Mouse (Mus musculus) c-Kit-positive CD71-positive TER-119-positive erythroid progenitor cells, embryonic 14.5 days (primary cell): ENCODE data around the gene Mylk3.

ENCODE experiments used
- DNase-seq: peaks from one replicate; pipeline ENCODE4 v3.0.0-alpha.2; 2013; ENCODE audit warnings: low spot score

Mylk3 gene

GRCm38 (mm10) chr8:85381926-85382325, 4.2 kb downstream of the Mylk3 start:
- no peak for DNase-seq

DNA sequence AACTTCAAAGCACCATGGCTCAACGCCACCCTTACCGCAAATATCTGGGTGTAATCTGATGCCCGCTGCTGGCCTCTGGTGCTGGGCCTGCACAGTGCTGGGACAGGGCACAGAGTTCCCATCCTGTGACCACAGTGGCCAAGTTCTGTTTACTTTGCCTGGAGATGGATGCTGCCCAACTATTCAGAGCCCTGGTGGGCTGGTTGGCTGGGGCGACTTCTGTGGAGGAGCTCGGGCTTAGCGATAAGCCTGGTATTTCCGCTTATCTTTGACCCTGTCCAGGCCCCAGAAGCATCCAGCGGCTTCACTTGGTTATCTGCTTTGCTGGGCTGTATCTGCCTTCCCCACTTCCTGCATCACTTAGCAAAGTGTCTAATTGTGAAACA, 5.3 kb downstream of the Mylk3 start:
- DNase-seq, result peak; percentile 84

- DNase-seq, result peak; percentile 52
Observed at GRCm38 (mm10) chr8:85380123-85380823, 5.9 kb downstream of the Mylk3 start.

GRCm38 (mm10) chr8:85379142-85379781, 6.9 kb downstream of the Mylk3 start:
- peak; percentile 84 for DNase-seq

DNA sequence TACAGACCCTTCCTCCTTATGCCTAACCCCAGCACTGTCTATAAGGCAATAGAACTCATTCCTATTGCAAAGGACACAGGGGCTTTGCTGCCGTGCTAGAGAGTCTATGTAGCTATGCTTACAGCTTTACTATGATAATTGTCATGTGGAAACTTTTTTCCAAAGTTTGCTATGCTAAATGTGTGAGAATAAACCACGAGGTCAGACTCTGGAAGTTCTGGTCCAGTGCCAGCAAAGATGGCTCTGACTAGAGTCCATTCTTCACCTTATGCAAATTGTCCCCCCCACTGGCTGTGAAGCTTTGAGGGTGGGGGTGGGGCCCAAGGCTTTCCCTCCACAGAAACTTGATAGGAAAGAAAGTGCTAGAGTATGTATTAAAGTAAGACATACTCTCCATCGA, 9.6 kb downstream of the Mylk3 start:
- DNase-seq, result no peak

GRCm38 (mm10) chr8:85374286-85374685, 11.9 kb downstream of the Mylk3 start:
- DNase-seq, result no peak

GRCm38 (mm10) chr8:85373435-85374039, 12.6 kb downstream of the Mylk3 start:
- DNase-seq, result no peak

- no peak for DNase-seq
Observed at GRCm38 (mm10) chr8:85372465-85372839, 13.7 kb downstream of the Mylk3 start.

DNA sequence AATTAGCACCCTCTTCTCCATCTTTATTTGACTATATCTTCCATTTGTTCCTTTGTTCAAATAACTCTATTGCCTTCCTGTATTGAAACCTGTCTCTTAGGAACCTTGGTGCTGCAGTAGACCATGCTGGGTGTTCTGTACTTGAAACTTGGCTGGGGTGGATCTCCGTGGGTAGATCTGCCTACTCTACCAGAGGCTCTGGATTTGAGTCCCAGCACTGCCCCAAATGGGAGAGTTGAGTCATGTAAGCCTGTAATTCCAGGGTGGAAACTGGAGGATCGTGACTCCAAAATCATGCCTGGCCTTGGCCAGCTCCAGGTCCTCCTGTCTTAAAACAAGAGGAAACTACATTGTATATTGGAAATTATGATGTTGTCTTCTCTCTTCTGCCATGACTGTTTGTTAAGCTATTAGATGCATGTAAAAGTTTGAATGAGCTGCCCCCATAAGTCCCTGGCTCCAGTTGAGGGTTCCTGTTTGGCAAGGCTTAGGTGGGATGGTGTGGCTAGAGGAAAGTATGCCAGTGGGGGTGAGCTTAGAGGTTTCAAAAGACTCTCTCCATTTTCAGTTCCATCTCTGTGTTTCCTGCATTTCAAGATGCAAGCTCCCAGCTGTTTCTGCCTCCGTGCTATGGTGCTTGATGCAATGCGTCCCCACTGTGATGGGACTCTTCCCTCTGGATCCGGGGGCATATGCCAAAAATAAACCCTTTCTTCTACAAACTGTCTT, 14.2 kb downstream of the Mylk3 start:
- DNase-seq, result no peak

DNA sequence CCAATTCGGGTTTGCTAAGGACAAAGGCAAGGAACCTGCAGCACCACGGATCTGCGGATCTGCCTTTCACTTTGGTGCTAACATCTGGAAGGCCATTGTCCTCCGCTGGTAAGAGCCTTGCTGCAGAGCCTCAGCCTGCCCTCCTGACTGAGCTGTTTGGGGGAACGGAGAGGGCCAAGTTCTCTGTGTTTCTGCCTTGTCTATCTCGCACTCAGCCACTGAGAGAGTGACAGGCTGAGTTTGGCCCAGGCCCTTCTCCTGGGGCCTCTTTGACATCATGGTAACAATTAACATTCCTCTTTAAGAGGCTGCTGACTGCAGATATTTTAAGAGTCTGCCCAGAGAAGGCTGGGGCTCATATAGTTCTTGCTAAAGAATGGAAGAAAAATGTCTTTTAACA, 21.0 kb downstream of the Mylk3 start:
- DNase-seq, result no peak

- no peak for DNase-seq
Observed at GRCm38 (mm10) chr8:85364628-85365027, 21.5 kb downstream of the Mylk3 start.

DNA sequence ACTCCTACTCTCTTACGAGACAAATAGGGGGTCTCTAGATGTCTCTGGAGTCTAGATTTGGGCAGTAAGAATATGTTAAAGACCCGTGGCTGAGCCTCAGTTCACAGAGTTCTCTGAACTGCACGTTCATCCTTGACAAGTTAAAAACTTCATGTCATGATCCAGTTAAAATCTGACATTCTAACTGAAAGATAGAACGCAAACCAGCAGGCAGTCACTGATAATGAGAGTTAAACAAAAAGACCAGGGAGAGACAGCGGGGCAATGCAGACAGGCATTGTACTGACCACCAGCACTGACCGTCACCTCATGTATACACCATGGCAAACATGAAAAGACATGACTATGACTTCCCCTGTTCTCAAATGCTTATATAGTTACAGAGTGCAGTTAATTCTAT, 22.7 kb downstream of the Mylk3 start:
- DNase-seq, result peak; percentile 51

DNA sequence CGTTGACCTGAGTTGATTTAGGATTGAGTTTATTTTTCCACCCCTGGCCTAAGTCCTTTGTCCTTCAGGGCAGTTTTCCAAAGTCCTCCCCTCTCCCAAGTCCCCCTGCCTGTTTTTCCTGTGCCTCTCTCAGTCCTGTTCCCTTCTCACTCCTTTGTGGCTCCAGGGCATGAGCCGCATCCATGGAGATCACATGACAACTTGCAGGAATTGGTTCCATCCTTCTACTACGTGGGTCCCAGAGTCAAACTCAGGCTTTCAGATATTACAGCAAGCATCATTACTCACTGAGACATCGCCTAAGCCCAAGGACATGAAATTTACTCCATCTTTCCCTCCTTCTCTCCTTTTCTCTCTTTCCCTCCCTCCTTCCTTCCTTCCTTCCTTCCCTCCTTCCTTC, 23.9 kb downstream of the Mylk3 start:
- DNase-seq, result no peak

DNA sequence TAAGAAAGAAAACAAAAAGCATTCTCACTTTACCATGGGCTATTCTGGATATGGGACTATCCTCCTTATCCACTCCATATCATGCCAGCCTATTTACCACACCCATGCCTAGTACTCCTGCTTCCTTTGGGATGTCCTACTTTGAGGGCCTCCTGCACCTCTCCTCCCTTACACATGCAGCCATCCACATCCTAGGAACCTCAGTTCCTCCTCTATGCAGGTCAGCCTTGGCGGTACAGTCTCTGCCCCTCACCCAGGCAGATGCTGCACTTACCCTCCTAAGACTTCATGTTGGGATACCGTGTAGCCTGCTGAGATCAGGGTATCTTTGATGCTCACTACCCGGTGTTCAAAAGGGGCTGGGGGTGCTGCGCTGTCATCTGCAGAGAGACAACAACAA, 32.9 kb downstream of the Mylk3 start:
- no peak for DNase-seq

GRCm38 (mm10) chr8:85339871-85340573, 46.1 kb downstream of the Mylk3 start:
- DNase-seq, result no peak

- no peak for DNase-seq
Observed at GRCm38 (mm10) chr8:85337681-85338080, 48.5 kb downstream of the Mylk3 start.

GRCm38 (mm10) chr8:85336211-85336933, 49.8 kb downstream of the Mylk3 start:
- peak; percentile 25 for DNase-seq

DNA sequence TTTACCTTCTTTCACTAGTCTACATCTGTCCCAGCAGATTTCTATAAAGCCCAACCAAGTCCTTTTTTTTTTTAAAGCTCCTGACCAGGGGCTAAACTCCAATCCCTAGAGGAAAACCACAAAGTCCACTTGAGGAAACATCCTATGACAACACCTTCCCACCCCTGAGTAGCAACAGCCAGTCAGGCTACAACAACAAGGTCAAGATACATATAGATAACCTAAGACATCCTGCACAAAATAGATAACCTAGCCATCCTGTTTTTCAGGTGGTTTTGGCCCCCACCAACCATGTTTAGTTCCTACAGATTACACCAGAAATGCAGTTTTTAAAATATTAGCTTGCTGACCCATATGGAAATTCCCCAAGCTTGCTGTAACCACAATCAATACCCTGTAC, 51.0 kb downstream of the Mylk3 start:
- DNase-seq, result peak; percentile 42

DNA sequence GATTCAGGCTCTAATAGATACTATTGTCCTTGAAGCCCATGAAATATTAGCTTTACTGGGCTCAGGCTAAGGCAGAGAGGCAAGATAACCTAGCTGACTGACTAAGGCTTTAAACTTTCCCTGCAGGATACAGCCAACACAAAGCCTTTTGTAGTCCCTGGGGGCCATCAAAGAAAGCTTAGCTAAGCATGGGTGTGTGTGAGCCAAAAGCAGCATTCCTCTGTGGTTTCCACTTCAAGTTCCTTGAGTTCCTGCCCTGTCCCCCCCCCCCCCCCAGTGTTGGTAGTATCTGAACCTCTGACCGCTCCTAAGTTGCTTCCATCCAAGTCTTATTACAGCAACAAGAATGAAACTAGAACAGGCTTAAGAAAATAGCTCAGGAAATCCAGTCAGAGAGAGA, 56.6 kb downstream of the Mylk3 start:
- DNase-seq, result no peak

DNA sequence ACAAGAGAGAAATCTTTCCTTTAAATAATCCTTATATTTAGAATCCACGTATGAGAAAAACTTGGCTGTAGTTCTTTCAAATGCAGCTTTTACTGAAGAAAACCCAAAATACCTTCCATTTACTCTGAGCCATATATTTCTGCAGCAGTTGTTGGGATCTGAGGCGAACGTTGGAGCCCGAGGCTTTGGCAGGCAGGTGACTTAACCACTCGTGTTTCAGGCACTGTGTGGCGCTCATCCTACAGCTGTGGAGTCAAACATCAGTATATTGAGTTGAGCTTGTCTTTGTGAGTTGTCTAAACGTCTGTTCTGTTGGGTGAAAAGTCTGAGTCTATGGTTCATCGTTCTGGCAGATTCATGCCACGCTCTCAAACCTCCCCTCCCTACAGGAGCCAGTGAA, 59.1 kb downstream of the Mylk3 start:
- DNase-seq, result no peak

GRCm38 (mm10) chr8:85323084-85323483, 63.1 kb downstream of the Mylk3 start:
- DNase-seq, result no peak

DNA sequence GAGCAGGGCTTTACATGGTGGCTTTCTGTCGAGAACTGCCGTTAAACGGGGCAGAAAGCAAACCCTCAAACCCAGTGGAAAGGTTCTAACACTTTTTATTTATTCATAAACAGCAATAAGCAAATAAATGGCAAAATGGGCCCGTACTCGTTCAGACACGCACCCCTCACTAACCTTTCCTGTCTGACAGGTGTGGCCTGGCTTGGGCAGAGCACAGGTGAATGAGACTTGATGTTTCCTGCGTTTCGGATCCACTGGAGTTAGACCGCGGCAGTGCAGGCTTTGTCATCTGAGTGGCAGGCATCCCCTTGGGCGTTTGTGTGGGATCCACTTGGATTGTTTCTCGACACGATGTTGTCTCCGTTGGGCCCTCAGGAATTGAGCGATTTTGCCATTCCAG, 64.2 kb downstream of the Mylk3 start:
- no peak for DNase-seq
